Mouse (Mus musculus) lung, embryonic 14.5 days (tissue): ENCODE results near the gene Gm4301. TPM values are rescaled to one million over a fixed set of nuclear protein-coding genes. Genes with fewer than 3 reads are reported as not detected.

Experiments
- polyA plus RNA-seq: library from polyadenylated mRNA; unstranded; fragments of >200 nt; fragmentation: Nextera tagmentation; extraction: Ambion mirVana; gene quantifications from 2 replicates; pipeline ENCODE4 v1.2.1, GENCODE M21; 2014

Gene Gm4301
- polyA plus RNA-seq, 1 experiment from 2014 or later = not detected

Other genes starting within 250 kb of the Gm4301 start
- gene Gm4302, start 5.2 kb downstream of the Gm4301 start, polyA plus RNA-seq = not detected in 2 replicates
- not detected in 2 replicates for gene Gm4303, start 10.3 kb downstream of the Gm4301 start, polyA plus RNA-seq
- not detected in 2 replicates for gene Gm4305, start 15.4 kb downstream of the Gm4301 start, polyA plus RNA-seq
- gene Gm4307, start 25.7 kb downstream of the Gm4301 start, polyA plus RNA-seq = not detected in 2 replicates
- gene Gm4312, start 46.9 kb downstream of the Gm4301 start, polyA plus RNA-seq = not detected in 2 replicates
- gene Tmtc3, start 151.7 kb downstream of the Gm4301 start, polyA plus RNA-seq = 35.2 and 35.5 TPM in 2 replicates
- gene Cep290, start 151.9 kb downstream of the Gm4301 start, polyA plus RNA-seq = 6.2 and 6.7 TPM in 2 replicates